Mouse (Mus musculus) kidney, adult 2 months (tissue): ENCODE results near the gene 1700123O20Rik. TPM values are rescaled to one million over a fixed set of nuclear protein-coding genes. Genes with fewer than 3 reads are reported as not detected.

ENCODE experiments used
- DNase-seq: peaks from one replicate; pipeline ENCODE4 v3.0.0; 2021
- H3K27ac ChIP-seq: fragments of 200-500 bp; 2 replicates; pipeline ENCODE4 v1.5.1; 2012; ENCODE audit warnings: low read depth, low read length, control low read depth, inconsistent platforms; ENCODE audit not compliant: insufficient read depth
- H3K27me3 ChIP-seq: fragments of 200-500 bp; replicated peaks from 2 replicates; pipeline ENCODE4 v1.6.1; 2012; ENCODE audit warnings: mild to moderate bottlenecking, moderate library complexity, low read length, inconsistent platforms; ENCODE audit not compliant: control insufficient read depth, insufficient read depth
- H3K36me3 ChIP-seq: fragments of 200-500 bp; 2 replicates; pipeline ENCODE4 v1.6.1; 2012; ENCODE audit warnings: mild to moderate bottlenecking, moderate library complexity, low read length, inconsistent platforms; ENCODE audit not compliant: control insufficient read depth, insufficient read depth
- H3K4me1 ChIP-seq: fragments of 200-500 bp; 2 replicates; pipeline ENCODE4 v1.6.1; 2011; ENCODE audit warnings: low read length; ENCODE audit not compliant: control insufficient read depth, insufficient read depth
- H3K4me3 ChIP-seq: fragments of 200-500 bp; 2 replicates; pipeline ENCODE4 v1.5.1; 2011; ENCODE audit warnings: mild to moderate bottlenecking, low read depth, low read length, control low read depth; ENCODE audit not compliant: insufficient read depth
- CTCF ChIP-seq: fragments of 200-500 bp; conservative IDR thresholded peaks from 2 replicates; pipeline ENCODE4 v1.5.1; 2011; ENCODE audit warnings: low read depth, mild to moderate bottlenecking, control low read depth, low read length, moderate library complexity, mixed read lengths; ENCODE audit not compliant: insufficient read depth, insufficient read length
- POLR2A ChIP-seq: fragments of 200-500 bp; IDR thresholded peaks from one replicate; pipeline ENCODE4 v1.6.1; 2011; ENCODE audit warnings: low read depth, low read length, control low read depth
- WGBS: fragments of 180-500 bp; shearing (Covaris S2); methylation state at CpG from one replicate; pipeline ENCODE4 v1.1.7; 2018; 5-methylcytosine and 5-hydroxymethylcytosine counted together
- polyA plus RNA-seq: library from polyadenylated mRNA; depleted of rRNA; stranded (reverse); fragments of >200 nt; gene quantifications from 2 replicates; pipeline ENCODE4 v1.2.3, GENCODE M21; 2012; rRNA removed

Gene 1700123O20Rik
- polyA plus RNA-seq, 1 experiment, result 54.0 TPM

- TF ChIP-seq CTCF, result no peak
- TF ChIP-seq POLR2A, result no peak
- no peaks in the 10 kb centered on the region for H3K36me3 ChIP-seq
- no peak overlapping the region for H3K4me3 ChIP-seq
- no peaks in the 10 kb centered on the region for H3K27me3 ChIP-seq
- H3K27ac ChIP-seq, result no peak overlapping the region
- H3K4me1 ChIP-seq, result peaks cover 3% of the 10 kb centered on the region; the same call in 1 of the 2 replicates
- DNase-seq, result no peak
- WGBS, result 77% methylated on average over 14 of the region's 14 CpGs
These were observed 50.8 kb downstream of the 1700123O20Rik start for GRCm38 (mm10) chr14:54736555-54737552.

- no peak overlapping the region for H3K4me3 ChIP-seq
- WGBS, result 62% methylated on average over 10 of the region's 10 CpGs
- DNase-seq, result peak; percentile 61
- H3K27ac ChIP-seq, result no peak overlapping the region
- no peaks in the 10 kb centered on the region for H3K36me3 ChIP-seq
- no peaks in the 10 kb centered on the region for H3K27me3 ChIP-seq
- peaks cover 8% of the 10 kb centered on the region; the same call in 1 of the 2 replicates for H3K4me1 ChIP-seq
- no peak for TF ChIP-seq CTCF
- no peak for TF ChIP-seq POLR2A
These were observed 51.6 kb downstream of the 1700123O20Rik start for GRCm38 (mm10) chr14:54737634-54738033.

Other genes starting within 250 kb of the 1700123O20Rik start
- 168 and 211 TPM in 2 replicates for gene Lrp10, start 222.1 kb upstream of the 1700123O20Rik start, polyA plus RNA-seq
- gene Rem2, start 210.1 kb upstream of the 1700123O20Rik start, polyA plus RNA-seq, result 0.23 and 0.30 TPM in 2 replicates
- gene Prmt5, start 168.7 kb upstream of the 1700123O20Rik start, polyA plus RNA-seq, result 30.9 and 33.0 TPM in 2 replicates
- gene Haus4, start 131.6 kb upstream of the 1700123O20Rik start, polyA plus RNA-seq, result 9.6 and 10.0 TPM in 2 replicates
- 32.4 and 33.9 TPM in 2 replicates for gene Ajuba, start 108.7 kb upstream of the 1700123O20Rik start, polyA plus RNA-seq
- 6.5 and 8.1 TPM in 2 replicates for gene 4931414P19Rik, start 80.2 kb upstream of the 1700123O20Rik start, polyA plus RNA-seq
- gene Psmb5, start 68.2 kb upstream of the 1700123O20Rik start, polyA plus RNA-seq, result 244 and 276 TPM in 2 replicates
- not detected in 2 replicates for gene Psmb11, start 64.8 kb upstream of the 1700123O20Rik start, polyA plus RNA-seq
- gene Gm17606, start 45.3 kb upstream of the 1700123O20Rik start, polyA plus RNA-seq, result not detected in 2 replicates
- gene Cdh24, start 44.9 kb upstream of the 1700123O20Rik start, polyA plus RNA-seq, result 1.2 and 1.5 TPM in 2 replicates
- 79.2 and 79.4 TPM in 2 replicates for gene Acin1, start 715 bp downstream of the 1700123O20Rik start, polyA plus RNA-seq
- 0.16 and 0.20 TPM in 2 replicates for gene Gm29776, start 12.6 kb downstream of the 1700123O20Rik start, polyA plus RNA-seq
- 0.20 and 0.30 TPM in 2 replicates for gene Cebpe, start 26.0 kb downstream of the 1700123O20Rik start, polyA plus RNA-seq
- gene Slc7a8, start 95.7 kb downstream of the 1700123O20Rik start, polyA plus RNA-seq, result 333 and 352 TPM in 2 replicates
- gene Rnf212b, start 127.9 kb downstream of the 1700123O20Rik start, polyA plus RNA-seq, result 7.4 and 7.6 TPM in 2 replicates
- gene Homez, start 184.7 kb downstream of the 1700123O20Rik start, polyA plus RNA-seq, result 9.2 and 9.6 TPM in 2 replicates
- gene Ppp1r3e, start 191.3 kb downstream of the 1700123O20Rik start, polyA plus RNA-seq, result 21.0 and 23.5 TPM in 2 replicates
- gene Bcl2l2, start 197.2 kb downstream of the 1700123O20Rik start, polyA plus RNA-seq, result 47.1 and 59.0 TPM in 2 replicates
- gene Gm20521, start 197.2 kb downstream of the 1700123O20Rik start, polyA plus RNA-seq, result not detected in 2 replicates
- 111 and 114 TPM in 2 replicates for gene Pabpn1, start 206.3 kb downstream of the 1700123O20Rik start, polyA plus RNA-seq
- 63.9 and 85.8 TPM in 2 replicates for gene Slc22a17, start 226.9 kb downstream of the 1700123O20Rik start, polyA plus RNA-seq
- gene Efs, start 239.9 kb downstream of the 1700123O20Rik start, polyA plus RNA-seq, result 1.8 and 2.8 TPM in 2 replicates
- gene Il25, start 246.5 kb downstream of the 1700123O20Rik start, polyA plus RNA-seq, result not detected in 2 replicates